Mouse (Mus musculus) monocyte, adult 5-6 weeks (primary cell): ENCODE results near the gene Lrmp. TPM values are rescaled to one million over a fixed set of nuclear protein-coding genes. Genes with fewer than 3 reads are reported as not detected.

Experiments
- ATAC-seq: fragments of 153-309, 156-312 bp; replicated peaks from 2 replicates; pipeline ENCODE4 v1.8.0; 2017; ENCODE audit warnings: mild to moderate bottlenecking; ENCODE audit not compliant: low TSS enrichment, insufficient number of reproducible peaks, severe bottlenecking, poor library complexity, low FRiP score
- total RNA-seq: library from RNA; stranded (forward); fragments of 200-1000, 200-491, 200-594 nt; gene quantifications from 3 replicates; pipeline ENCODE4 v1.2.3, GENCODE M21; 2017

Lrmp gene
- total RNA-seq, 1 experiment from 2014 or later, result 293 TPM

DNA sequence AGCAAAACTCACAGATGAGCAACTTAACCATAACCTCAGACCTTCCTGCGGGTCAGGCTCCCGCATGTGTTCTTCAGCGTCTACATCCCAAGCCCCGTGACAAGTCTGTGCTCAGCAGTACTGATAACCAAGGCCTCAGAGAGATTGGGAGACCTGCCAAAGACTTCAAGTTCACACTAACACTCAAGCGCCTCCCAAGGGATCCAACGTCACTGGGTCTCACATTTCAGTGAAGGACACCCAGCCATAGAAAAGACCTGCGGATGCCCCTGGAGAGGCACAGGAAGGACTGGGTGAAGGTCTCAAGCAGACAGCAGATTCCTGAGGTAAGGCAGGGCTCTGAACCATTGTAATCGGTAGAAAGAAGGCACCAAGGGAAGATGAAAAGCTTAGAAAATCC, 66.6 kb downstream of the Lrmp start:
- no peak for ATAC-seq

DNA sequence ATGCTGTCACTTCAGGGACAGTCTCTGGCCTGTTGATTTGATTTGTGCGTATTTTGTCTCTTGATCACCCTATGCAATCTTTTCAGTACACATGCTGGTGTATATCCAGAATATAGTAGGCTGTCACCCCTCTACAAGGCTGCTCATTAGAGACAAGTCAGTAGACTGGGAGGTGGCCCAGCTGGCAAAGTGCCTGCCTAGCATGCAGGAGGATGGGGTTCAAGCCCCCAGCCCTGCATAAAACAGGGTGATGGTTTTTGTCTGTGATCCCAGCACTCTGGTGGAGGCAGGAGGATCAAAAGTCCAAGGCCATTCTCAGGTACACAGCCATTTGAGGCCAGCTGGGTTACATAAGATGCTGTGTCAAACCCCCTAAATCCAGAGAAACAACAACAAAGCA, 70.6 kb downstream of the Lrmp start:
- no peak for ATAC-seq

DNA sequence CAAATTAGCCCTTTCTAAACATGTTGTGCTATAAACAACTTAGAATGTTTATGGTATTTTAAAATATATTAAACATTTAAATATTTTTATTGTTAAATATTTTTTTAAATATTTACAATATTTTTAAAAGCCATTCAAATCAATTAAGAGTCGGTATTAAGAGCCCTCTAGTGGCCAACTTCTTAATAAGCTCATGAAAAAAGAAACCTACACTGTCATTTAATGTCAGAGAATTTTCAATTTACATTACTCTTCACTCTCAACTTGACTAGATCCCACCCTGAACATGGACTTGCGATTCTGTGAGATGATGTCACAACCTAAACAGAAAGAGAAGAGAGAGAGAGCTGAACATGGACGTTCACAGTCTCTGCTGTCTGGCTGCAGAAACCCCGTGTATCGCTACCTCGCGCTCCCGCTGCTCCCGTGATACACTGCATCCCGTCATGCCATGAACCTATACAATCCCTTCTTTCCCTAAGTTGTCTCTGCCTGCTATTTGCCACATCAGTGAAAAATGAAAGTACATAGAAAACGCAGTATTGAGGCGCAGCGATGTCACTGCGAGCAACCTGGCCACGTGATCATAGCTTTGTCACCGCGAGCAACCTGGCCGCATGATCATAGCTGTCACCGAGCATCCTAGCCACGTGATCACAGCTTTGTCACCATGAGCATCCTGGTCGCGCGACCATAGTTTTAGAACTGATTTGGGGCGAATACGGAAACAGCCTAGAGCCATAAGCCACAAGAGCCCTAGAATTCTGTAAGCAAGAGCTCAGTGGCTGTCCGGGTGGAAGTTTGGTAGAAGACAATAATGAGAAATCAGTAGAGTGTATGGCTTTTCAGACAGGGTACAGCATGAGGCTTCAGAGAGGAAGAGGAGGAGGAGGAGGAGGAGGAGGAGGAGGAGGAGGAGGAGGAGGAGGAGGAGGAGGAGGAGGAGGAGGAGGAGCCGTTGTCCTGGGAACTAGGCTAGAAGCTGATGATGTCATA, 71.9 kb downstream of the Lrmp start:
- peak; percentile 45 for ATAC-seq

DNA sequence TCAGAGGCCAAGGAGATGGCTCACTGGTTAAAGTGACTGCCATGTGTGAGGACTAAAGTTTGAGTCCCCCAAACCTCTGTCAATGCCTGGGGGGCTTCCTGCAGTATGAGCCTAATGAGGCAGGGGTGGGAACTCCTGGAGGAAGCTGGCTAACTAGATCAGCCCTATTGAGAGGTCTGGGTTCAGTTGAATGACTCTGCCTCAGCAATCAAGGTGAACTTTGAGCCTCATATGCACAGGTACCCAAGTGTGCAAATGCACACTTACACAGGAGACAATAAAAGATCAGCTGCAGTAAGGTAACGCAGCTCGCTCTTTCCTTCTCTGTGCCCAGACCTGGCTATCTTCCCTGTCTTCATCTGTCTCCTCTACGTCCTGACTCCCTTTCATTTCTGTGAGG, 77.6 kb downstream of the Lrmp start:
- ATAC-seq, result no peak

DNA sequence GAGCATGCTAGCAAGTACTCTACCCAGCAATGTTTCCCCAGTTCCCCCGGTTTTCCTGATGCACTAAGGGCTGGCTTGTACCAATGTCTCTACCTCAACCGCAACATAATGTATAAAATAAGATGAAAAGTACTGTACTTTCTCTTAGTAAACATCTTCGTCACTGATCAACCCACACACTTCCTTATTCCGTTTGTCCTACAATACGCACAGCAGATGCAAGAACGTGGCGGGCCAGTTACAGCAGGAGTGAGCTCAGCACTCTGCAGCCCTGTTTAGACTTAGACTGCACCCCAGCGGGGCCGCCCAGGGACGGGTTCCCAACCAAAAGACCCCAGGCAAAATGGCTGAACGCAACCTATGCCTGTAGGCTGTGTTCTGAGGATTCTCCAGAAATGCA, 78.0 kb downstream of the Lrmp start:
- ATAC-seq, result no peak

DNA sequence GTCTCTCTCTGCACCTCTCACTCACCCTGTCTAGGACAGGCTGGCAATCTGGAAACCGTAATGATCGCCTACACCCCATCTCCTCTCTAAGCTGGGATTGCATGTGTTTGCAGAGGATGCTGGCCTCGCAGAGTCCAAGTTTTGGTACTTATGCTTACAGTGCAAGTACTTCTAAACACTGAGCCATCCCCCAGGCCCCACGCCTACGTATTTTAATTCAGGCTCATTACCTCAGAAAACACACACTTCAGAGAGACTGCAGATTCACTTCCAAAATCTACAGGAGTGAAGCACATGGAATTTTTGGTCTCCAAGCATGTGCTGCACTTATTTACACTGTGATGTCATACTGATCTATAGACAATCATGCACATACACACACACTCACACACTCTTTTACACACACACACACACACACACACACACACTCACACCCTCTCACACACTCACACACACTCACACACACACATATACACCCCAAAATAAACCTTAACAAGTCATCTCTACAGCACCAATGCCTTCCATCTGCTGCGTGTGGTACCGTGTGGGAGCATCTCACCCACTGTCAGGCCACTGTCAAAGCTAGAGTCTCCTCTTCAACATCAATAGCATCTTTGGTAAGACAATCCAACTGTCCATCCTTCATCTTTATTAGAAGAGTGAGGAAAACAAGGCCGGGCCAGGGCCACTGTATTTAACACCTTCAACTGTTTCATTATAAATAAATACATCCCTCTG, 82.7 kb downstream of the Lrmp start:
- ATAC-seq, result no peak

DNA sequence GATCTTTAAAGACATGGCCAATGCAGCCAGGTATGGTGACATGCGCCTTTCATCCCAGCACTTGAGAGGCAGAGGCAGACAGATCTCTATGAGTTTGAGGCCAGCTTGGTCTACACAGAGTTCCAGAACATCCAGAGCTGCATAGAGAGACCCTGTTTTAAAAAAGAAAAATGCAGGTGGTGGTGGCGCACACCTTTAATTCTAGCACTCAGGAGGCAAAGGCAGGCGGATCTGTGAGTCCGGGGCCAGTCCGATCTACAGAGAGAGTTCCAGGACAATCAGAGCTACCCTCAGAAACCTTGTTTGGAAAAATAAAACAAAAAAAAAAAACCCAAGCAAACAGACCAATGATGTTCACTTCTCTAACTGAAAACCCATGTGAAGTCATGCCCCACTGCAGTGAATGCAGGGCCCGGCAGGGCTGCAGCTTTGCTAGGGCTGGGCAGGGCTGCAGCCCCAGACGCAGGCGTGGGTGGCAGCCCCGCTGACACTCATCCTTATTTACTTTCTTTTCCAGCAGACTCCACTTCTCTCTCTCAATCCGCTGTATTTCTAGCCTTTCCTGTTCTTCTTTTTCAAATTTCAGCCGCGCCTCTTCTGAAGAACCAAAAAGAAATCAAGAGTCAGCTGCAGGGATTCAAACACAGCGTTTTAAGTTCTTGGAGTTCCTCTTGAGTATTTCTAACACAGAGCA, 87.1 kb downstream of the Lrmp start:
- ATAC-seq, result no peak

DNA sequence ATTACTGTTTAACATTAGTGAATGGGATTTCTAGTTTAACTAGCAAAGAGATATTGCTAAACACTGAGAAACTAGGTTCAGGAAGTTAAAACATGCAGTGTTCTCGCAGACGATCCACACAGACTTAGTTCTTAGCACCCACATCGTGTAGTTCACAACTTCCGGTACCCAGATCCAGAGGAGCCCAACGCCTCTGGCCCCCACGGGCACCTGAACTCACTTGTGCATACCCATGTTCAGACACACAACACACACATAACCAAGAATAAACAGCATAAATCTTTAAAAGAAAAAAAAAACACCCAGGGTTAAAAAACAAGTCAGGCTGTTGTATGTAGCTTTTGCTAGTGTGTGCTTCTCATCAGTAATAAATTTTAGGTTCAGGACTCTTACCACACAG, 89.0 kb downstream of the Lrmp start:
- ATAC-seq, result no peak

DNA sequence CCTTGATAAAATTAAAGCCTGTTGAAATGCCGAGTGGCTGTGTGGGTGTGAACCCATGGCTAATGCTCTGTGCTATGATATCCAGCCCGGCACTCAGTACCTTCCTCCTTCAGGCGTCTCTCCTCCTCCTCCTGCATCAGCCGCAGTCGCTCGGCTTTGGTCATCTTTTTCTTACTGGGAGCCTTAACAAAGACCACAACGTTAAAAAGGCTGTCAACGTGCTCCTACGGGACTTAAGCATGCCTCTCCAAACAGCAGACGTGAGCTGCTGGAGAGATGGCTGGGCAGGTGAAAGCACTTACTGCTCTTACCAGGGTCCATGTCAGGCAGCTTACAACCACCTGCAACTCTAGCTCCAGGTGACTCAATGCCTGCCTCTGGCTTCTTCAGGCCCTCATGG, 89.7 kb downstream of the Lrmp start:
- no peak for ATAC-seq

DNA sequence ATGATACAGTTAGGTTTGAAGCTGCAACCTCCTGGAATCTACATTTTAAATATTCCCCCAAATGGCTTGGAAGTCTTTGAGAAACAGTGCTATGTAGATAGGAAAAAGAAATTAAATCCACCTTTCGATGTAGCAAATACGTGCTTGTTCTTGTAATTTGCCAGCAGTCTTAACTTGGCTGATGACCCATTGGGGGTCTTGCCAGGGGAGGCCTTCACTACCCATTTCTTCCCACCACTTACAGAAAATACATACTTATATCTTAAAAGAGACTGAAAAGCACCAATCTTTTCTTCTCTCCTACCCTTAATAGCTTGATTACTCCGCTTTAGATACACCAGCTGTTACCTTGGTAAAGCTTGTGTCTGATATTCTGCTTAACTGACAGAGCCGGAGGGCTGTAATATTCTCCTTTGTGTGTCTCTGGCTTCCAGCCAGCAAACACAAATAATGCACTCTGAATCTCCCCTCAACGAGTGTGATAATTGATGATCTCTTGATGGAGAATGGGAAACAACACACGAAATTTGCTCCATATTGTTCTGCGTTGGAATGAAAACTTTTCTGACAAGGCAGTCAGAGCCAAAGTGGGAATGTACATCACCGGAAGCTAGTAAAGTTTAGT, 94.7 kb downstream of the Lrmp start:
- no peak for ATAC-seq

DNA sequence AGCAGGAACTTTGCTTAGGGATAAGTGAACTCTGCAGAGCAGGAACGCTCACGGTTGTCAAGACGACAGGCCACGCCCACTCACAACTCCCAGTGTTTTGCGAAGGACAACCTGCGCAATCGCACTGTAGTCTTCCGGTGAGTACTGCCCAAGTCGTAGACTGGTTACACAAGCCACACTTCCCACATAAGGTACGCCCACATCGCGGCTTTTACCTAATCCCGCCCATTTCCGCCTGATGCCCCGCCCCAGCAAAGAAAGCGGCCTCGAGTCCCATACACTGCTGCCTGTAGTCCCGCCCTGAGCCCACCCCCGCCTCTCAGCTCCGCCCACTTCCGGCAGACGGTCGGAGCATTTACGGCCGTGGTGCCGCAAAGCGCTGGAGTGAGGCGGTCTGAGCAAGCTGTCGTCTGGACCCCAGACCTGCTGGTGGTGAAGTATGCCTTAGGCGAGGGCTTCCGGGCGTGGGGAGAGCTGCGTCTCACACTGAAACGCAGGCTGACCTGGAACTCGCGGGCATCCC, 95.4 kb downstream of the Lrmp start, which contains the start of the genes Casc1 and Etfrf1:
Casc1 (minus strand) TSS at position 190 of the 523 bp plus-strand sequence.
Etfrf1 (plus strand) TSS at position 319 of the 523 bp plus-strand sequence.
- peak; percentile 91 for ATAC-seq

DNA sequence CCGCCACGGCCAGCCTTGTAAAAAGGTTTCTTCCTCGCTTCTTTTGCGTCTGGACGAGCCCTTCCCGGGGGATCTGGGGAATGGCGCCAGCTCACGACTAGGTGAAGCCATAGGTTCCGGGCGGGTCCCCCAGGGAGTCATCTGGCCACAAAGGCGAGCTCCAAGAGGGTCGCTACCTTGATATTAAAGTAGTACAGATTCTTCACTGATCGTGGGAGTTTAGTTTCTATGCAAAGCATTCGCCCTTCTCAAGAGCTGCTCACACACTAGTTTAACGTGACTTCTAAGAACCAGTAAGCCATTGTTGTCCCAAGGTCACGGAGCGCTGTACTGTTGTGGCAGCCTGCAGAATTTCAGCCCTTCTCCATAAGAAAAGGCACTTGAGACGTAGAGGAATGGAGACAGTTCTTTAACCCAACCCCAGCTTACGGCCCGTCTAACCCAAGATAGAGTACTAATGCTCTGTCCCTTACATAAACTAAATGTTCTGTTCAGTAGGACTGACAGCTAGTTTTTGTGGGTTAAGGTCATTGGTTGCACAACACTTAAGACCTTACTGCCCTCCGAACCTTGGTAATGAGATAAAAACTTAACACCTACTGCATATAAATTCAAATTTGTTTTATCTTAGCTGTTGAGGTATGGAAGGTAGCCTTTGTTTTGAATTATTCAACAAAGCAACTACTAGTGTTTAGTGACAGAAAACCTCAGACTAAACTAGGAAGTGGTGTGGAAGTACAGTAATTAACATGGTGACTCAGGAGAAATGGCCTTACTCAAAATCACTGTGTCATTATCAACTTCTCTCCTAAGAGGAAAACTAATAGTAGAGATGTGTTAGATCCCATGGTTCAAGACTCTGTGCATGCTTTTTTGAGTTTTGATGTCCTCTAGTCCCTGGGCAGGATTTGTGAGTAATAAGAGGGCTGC, 96.2 kb downstream of the Lrmp start:
- ATAC-seq, result no peak

DNA sequence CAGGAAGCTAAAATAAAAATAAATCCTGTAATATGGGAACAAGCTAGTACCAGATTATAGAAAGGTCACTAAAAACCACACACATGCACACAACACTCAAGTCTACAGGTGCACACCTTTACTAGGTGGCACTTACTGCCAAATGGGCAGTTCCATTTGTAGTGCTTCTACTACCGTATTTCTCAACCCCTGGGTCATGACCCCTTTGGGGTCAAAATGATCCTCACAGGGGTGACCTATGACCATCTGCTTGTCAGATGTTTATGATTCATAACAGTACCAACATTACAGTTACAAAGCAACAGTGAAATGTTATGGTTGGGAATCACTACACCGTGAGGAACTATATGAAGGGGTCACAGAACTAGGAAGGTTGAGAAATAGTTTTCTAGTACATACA, 98.5 kb downstream of the Lrmp start:
- ATAC-seq, result no peak

DNA sequence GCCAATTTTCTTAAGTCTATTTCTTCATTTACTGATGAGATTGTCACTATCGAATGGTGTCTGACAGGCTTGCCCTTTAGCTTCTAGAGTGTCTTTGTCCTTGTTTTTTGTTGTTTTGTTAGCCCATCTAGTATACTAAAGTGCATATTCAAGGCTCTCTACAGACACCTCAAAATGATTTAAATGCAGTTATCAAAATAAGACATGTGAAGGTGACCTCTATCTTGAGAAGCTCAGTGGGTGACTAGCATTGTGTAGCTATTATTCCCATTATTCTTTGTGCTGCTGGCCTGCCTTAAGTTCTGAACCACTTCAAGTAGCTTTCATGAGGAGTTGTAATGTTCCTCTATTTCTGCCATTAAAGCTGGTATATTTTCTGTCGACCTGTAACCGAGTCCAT, 100.4 kb downstream of the Lrmp start:
- ATAC-seq, result no peak

DNA sequence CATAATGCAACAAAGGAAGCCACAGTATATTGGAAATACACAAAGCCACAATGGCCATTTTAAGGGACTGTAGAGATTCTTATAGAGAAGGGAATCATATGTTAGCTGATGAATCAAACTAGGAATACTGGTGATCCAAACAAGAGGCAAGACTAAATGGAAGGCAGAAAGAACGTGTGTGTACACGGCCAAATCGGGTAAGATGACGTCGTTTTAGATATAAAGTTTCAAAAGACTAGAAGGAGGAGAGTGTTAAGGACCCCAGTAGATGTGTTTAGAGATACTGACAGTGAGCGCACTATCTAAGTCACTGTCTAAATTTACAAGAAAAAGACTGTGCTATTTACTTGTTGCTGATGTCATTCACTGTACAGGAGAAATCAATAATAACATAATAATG, 108.8 kb downstream of the Lrmp start:
- no peak for ATAC-seq
